Mouse (Mus musculus) midbrain, embryonic 15.5 days (tissue): ENCODE measurements around the gene Gpatch8. TPM values are rescaled to one million over a fixed set of nuclear protein-coding genes. Genes with fewer than 3 reads are reported as not detected.

Source experiments
- ATAC-seq: fragments of 200-750 bp; cut with Nextera tagmentation; replicated peaks from 2 replicates; pipeline ENCODE4 v1.8.0; 2017; ENCODE audit warnings: moderate TSS enrichment
- H3K27ac ChIP-seq: fragments of 300-500 bp; sonication (generic); 2 replicates; pipeline ENCODE4 v1.5.1; 2015; ENCODE audit warnings: mild to moderate bottlenecking, inconsistent platforms
- H3K27me3 ChIP-seq: fragments of 300-500 bp; sonication (generic); replicated peaks from 2 replicates; pipeline ENCODE4 v1.6.1; 2015; ENCODE audit warnings: inconsistent platforms
- H3K36me3 ChIP-seq: fragments of 300-500 bp; sonication (generic); replicated peaks from 2 replicates; pipeline ENCODE4 v1.6.1; 2015; ENCODE audit warnings: inconsistent platforms
- H3K4me1 ChIP-seq: fragments of 300-500 bp; sonication (generic); 2 replicates; pipeline ENCODE4 v1.6.1; 2015; ENCODE audit warnings: inconsistent platforms
- H3K4me2 ChIP-seq: fragments of 300-500 bp; sonication (generic); 2 replicates; pipeline ENCODE4 v1.6.1; 2015; ENCODE audit warnings: inconsistent platforms, mild to moderate bottlenecking, moderate library complexity
- H3K4me3 ChIP-seq: fragments of 300-500 bp; sonication (generic); 2 replicates; pipeline ENCODE4 v1.5.1; 2015; ENCODE audit warnings: mild to moderate bottlenecking, inconsistent platforms
- H3K9ac ChIP-seq: fragments of 300-500 bp; sonication (generic); 2 replicates; pipeline ENCODE4 v1.6.1; 2015; ENCODE audit warnings: mild to moderate bottlenecking, inconsistent platforms
- H3K9me3 ChIP-seq: fragments of 300-500 bp; sonication (generic); 2 replicates; pipeline ENCODE4 v1.6.1; 2016; ENCODE audit warnings: inconsistent platforms
- WGBS: fragments of 180-500 bp; shearing (Covaris S2); methylation state at CpG from one replicate; pipeline ENCODE4 v1.1.7; 2015; ENCODE audit warnings: mixed read lengths; 5-methylcytosine and 5-hydroxymethylcytosine counted together
- polyA plus RNA-seq: library from polyadenylated mRNA; unstranded; fragments of >200 nt; fragmentation: Nextera tagmentation; extraction: Ambion mirVana; gene quantifications from 2 replicates; pipeline ENCODE4 v1.2.1, GENCODE M21; 2015

The Gpatch8 gene
- polyA plus RNA-seq, 1 experiment from 2014 or later, result 76.4 TPM

- Histone ChIP-seq H3K9ac (no peak overlapping the region), H3K27ac (no peak overlapping the region), H3K4me2 (no peak overlapping the region), H3K36me3 (0 out of 2 replicates have a peak, but pooled peaks cover 3% of the 10 kb centered on the region), H3K4me1 (no peaks in the 10 kb centered on the region), H3K4me3 (no peak overlapping the region), H3K9me3 (no peaks in the 10 kb centered on the region), H3K27me3 (no peaks in the 10 kb centered on the region)
- no peak for ATAC-seq
- WGBS, result 63% methylated on average over 3 of the region's 3 CpGs
These were observed 20.0 kb downstream of the Gpatch8 start for GRCm38 (mm10) chr11:102536210-102536609.

GRCm38 (mm10) chr11:102534078-102534477, 22.1 kb downstream of the Gpatch8 start:
- Histone ChIP-seq H3K9me3 (no peaks in the 10 kb centered on the region), H3K9ac (no peak overlapping the region), H3K27ac (no peak overlapping the region), H3K27me3 (no peaks in the 10 kb centered on the region), H3K4me3 (no peak overlapping the region), H3K4me2 (no peak overlapping the region), H3K36me3 (0 out of 2 replicates have a peak, but pooled peaks cover 3% of the 10 kb centered on the region), H3K4me1 (peaks cover 5% of the 10 kb centered on the region; the same call in 1 of the 2 replicates)
- WGBS, result 95% methylated on average over 2 of the region's 2 CpGs
- no peak for ATAC-seq

- Histone ChIP-seq H3K4me2 (no peak overlapping the region), H3K27ac (no peak overlapping the region), H3K4me3 (no peak overlapping the region), H3K4me1 (peaks cover 5% of the 10 kb centered on the region; the same call in 1 of the 2 replicates), H3K36me3 (0 out of 2 replicates have a peak, but pooled peaks cover 3% of the 10 kb centered on the region), H3K27me3 (no peaks in the 10 kb centered on the region), H3K9me3 (no peaks in the 10 kb centered on the region), H3K9ac (no peak overlapping the region)
- ATAC-seq, result no peak
- 61% methylated on average over 5 of the region's 5 CpGs for WGBS
These were observed 24.8 kb downstream of the Gpatch8 start for GRCm38 (mm10) chr11:102531425-102531824.

- Histone ChIP-seq H3K27ac (no peak overlapping the region), H3K4me3 (no peak overlapping the region), H3K4me1 (no peaks in the 10 kb centered on the region), H3K9ac (no peak overlapping the region), H3K4me2 (no peak overlapping the region), H3K27me3 (no peaks in the 10 kb centered on the region), H3K36me3 (peaks cover 7% of the 10 kb centered on the region; the same call in 1 of the 2 replicates), H3K9me3 (no peaks in the 10 kb centered on the region)
- 89% methylated on average over 1 of the region's 1 CpGs for WGBS
- no peak for ATAC-seq
These were observed 41.3 kb downstream of the Gpatch8 start for GRCm38 (mm10) chr11:102514793-102515424.

- Histone ChIP-seq H3K9me3 (no peaks in the 10 kb centered on the region), H3K9ac (no peak overlapping the region), H3K27ac (no peak overlapping the region), H3K4me1 (no peaks in the 10 kb centered on the region), H3K4me2 (no peak overlapping the region), H3K27me3 (no peaks in the 10 kb centered on the region), H3K36me3 (peaks cover 7% of the 10 kb centered on the region; the same call in 1 of the 2 replicates), H3K4me3 (no peak overlapping the region)
- WGBS, result 74% methylated on average over 6 of the region's 6 CpGs
- no peak for ATAC-seq
These were observed 46.0 kb downstream of the Gpatch8 start for GRCm38 (mm10) chr11:102510226-102510625.

- no peak overlapping the region for H3K4me2 ChIP-seq
- 73% methylated on average over 2 of the region's 2 CpGs for WGBS
- no peaks in the 10 kb centered on the region for H3K9me3 ChIP-seq
- H3K27me3 ChIP-seq, result no peaks in the 10 kb centered on the region
- no peak overlapping the region for H3K4me3 ChIP-seq
- H3K27ac ChIP-seq, result no peak overlapping the region
- H3K4me1 ChIP-seq, result no peaks in the 10 kb centered on the region
- no peak for ATAC-seq
- no peak overlapping the region for H3K9ac ChIP-seq
- peaks cover 27% of the 10 kb centered on the region; the same call in 1 of the 2 replicates for H3K36me3 ChIP-seq
These were observed 59.5 kb downstream of the Gpatch8 start for GRCm38 (mm10) chr11:102496732-102497131.

- no peak overlapping the region; the same call in 1 of the 2 replicates for H3K9ac ChIP-seq
- H3K9me3 ChIP-seq, result no peaks in the 10 kb centered on the region
- no peak overlapping the region for H3K4me2 ChIP-seq
- H3K4me1 ChIP-seq, result no peaks in the 10 kb centered on the region
- no peak overlapping the region for H3K4me3 ChIP-seq
- no peak for ATAC-seq
- no peaks in the 10 kb centered on the region for H3K27me3 ChIP-seq
- whole genome bisulfite sequencing, result 91% methylated on average over 2 of the region's 2 CpGs
- H3K27ac ChIP-seq, result no peak overlapping the region
- H3K36me3 ChIP-seq, result peaks cover 27% of the 10 kb centered on the region; the same call in 1 of the 2 replicates
These were observed 60.0 kb downstream of the Gpatch8 start for GRCm38 (mm10) chr11:102496206-102496605.

- Histone ChIP-seq H3K4me3 (no peak overlapping the region), H3K4me1 (no peaks in the 10 kb centered on the region), H3K4me2 (no peak overlapping the region), H3K36me3 (peaks cover 23% of the 10 kb centered on the region; the same call in 1 of the 2 replicates), H3K27me3 (no peaks in the 10 kb centered on the region), H3K9me3 (no peaks in the 10 kb centered on the region), H3K9ac (no peak overlapping the region), H3K27ac (no peak overlapping the region)
- 96% methylated on average over 5 of the region's 5 CpGs for WGBS
- no peak for ATAC-seq
These were observed 60.5 kb downstream of the Gpatch8 start for GRCm38 (mm10) chr11:102495742-102496141.

GRCm38 (mm10) chr11:102495114-102495513, 61.1 kb downstream of the Gpatch8 start:
- Histone ChIP-seq H3K36me3 (peaks cover 18% of the 10 kb centered on the region; the same call in 1 of the 2 replicates), H3K9ac (no peak overlapping the region), H3K27me3 (no peaks in the 10 kb centered on the region), H3K4me2 (no peak overlapping the region), H3K9me3 (no peaks in the 10 kb centered on the region), H3K4me3 (no peak overlapping the region), H3K4me1 (no peaks in the 10 kb centered on the region), H3K27ac (no peak overlapping the region)
- ATAC-seq, result no peak
- WGBS, result 96% methylated on average over 6 of the region's 6 CpGs

GRCm38 (mm10) chr11:102494063-102494650, 62.0 kb downstream of the Gpatch8 start:
- no peaks in the 10 kb centered on the region for H3K9me3 ChIP-seq
- no peaks in the 10 kb centered on the region for H3K27me3 ChIP-seq
- WGBS, result 91% methylated on average over 7 of the region's 7 CpGs
- no peak overlapping the region for H3K4me2 ChIP-seq
- no peak overlapping the region for H3K4me3 ChIP-seq
- H3K9ac ChIP-seq, result no peak overlapping the region
- ATAC-seq, result no peak
- H3K4me1 ChIP-seq, result no peaks in the 10 kb centered on the region
- no peak overlapping the region for H3K27ac ChIP-seq
- peaks cover 11% of the 10 kb centered on the region; the same call in 1 of the 2 replicates for H3K36me3 ChIP-seq

- no peak overlapping the region for H3K9ac ChIP-seq
- ATAC-seq, result no peak
- no peaks in the 10 kb centered on the region for H3K4me1 ChIP-seq
- H3K36me3 ChIP-seq, result 0 out of 2 replicates have a peak, but pooled peaks cover 6% of the 10 kb centered on the region
- no peak overlapping the region for H3K27ac ChIP-seq
- H3K9me3 ChIP-seq, result no peaks in the 10 kb centered on the region
- 91% methylated on average over 2 of the region's 2 CpGs for WGBS
- no peak overlapping the region for H3K4me3 ChIP-seq
- no peak overlapping the region for H3K4me2 ChIP-seq
- H3K27me3 ChIP-seq, result no peaks in the 10 kb centered on the region
These were observed 63.0 kb downstream of the Gpatch8 start for GRCm38 (mm10) chr11:102493241-102493640.

GRCm38 (mm10) chr11:102487901-102488300, 68.3 kb downstream of the Gpatch8 start:
- Histone ChIP-seq H3K4me2 (no peak overlapping the region), H3K36me3 (peaks cover 14% of the 10 kb centered on the region; the same call in 1 of the 2 replicates), H3K4me1 (no peaks in the 10 kb centered on the region), H3K9ac (no peak overlapping the region), H3K27me3 (no peaks in the 10 kb centered on the region), H3K4me3 (no peak overlapping the region), H3K9me3 (no peaks in the 10 kb centered on the region), H3K27ac (no peak overlapping the region)
- ATAC-seq, result no peak
- 99% methylated on average over 2 of the region's 2 CpGs for WGBS
